Mouse (Mus musculus) ES-E14 (cell line): ENCODE results near the gene Tmem123. TPM values are rescaled to one million over a fixed set of nuclear protein-coding genes. Genes with fewer than 3 reads are reported as not detected.
A peak's percentile ranks its signal among the peaks of the same experiment; 100 is the strongest.

Source experiments
- DNase-seq: peaks from one replicate; pipeline ENCODE4 v3.0.0-alpha.2; 2013; ENCODE audit warnings: low read depth, low spot score
- H3K27ac ChIP-seq: 2 replicates; pipeline ENCODE4 v1.5.1; 2012; ENCODE audit warnings: low read depth, mild to moderate bottlenecking, low read length, moderate library complexity, mixed read lengths; ENCODE audit not compliant: poor library complexity, insufficient read depth, severe bottlenecking
- H3K36me3 ChIP-seq: 2 replicates; pipeline ENCODE4 v1.6.1; 2012; ENCODE audit warnings: mild to moderate bottlenecking, low read length, moderate library complexity, mixed read lengths; ENCODE audit not compliant: control insufficient read depth, poor library complexity, insufficient read depth, severe bottlenecking
- H3K4me1 ChIP-seq, 2 experiments: fragments of 150-350 bp in 1 of 2; sonication (generic) in 1 of 2; 2 replicates each; pipeline ENCODE4 v1.6.1; 2012; ENCODE audit warnings: low read length in 2 of 2, mild to moderate bottlenecking in 1 of 2, mixed read lengths in 1 of 2; ENCODE audit not compliant: control insufficient read depth in 2 of 2, insufficient read depth in 2 of 2, poor library complexity in 1 of 2
- H3K4me3 ChIP-seq, 2 experiments: fragments of 150-350 bp in 1 of 2; sonication (generic) in 1 of 2; 2 replicates each; pipeline ENCODE4 v1.5.1; 2012; ENCODE audit warnings: low read length in 2 of 2, low read depth in 1 of 2, mild to moderate bottlenecking in 1 of 2, mixed read lengths in 1 of 2; ENCODE audit not compliant: insufficient read depth in 1 of 2, poor library complexity in 1 of 2, severe bottlenecking in 1 of 2
- H3K9ac ChIP-seq: 2 replicates; pipeline ENCODE4 v1.6.1; 2012; ENCODE audit warnings: low read depth, mild to moderate bottlenecking, low read length, mixed read lengths; ENCODE audit not compliant: poor library complexity, insufficient read depth, severe bottlenecking
- H3K9me3 ChIP-seq: fragments of 150-350 bp; sonication (generic); 2 replicates; pipeline ENCODE4 v1.6.1; 2012; ENCODE audit warnings: low read depth, mild to moderate bottlenecking, low read length; ENCODE audit not compliant: control insufficient read depth, insufficient read depth
- CHD2 ChIP-seq: IDR thresholded peaks from 2 replicates; pipeline ENCODE4 v1.6.1; 2014; ENCODE audit warnings: mild to moderate bottlenecking, low read depth, low read length, inconsistent platforms
- HCFC1 ChIP-seq: IDR thresholded peaks from 2 replicates; pipeline ENCODE4 v1.6.1; 2012; ENCODE audit warnings: low read length, inconsistent platforms, borderline replicate concordance; ENCODE audit not compliant: insufficient read depth
- MAFK ChIP-seq: IDR thresholded peaks from 2 replicates; pipeline ENCODE4 v1.6.1; 2014; ENCODE audit warnings: mild to moderate bottlenecking, low read depth, low read length, inconsistent platforms; ENCODE audit not compliant: insufficient read depth
- ZC3H11A ChIP-seq: IDR thresholded peaks from 2 replicates; pipeline ENCODE4 v1.6.1; 2012; ENCODE audit warnings: low read depth, mild to moderate bottlenecking, inconsistent platforms, low read length, borderline replicate concordance
- ZNF384 ChIP-seq: IDR thresholded peaks from 2 replicates; pipeline ENCODE4 v1.6.1; 2012; ENCODE audit warnings: low read depth, low read length, inconsistent platforms
- in situ Hi-C, 2 experiments: fragments of 600-800 bp; cut with MboI; formaldehyde crosslinking; loops; one replicate each; pipeline ENCODE4 v1.15.1; 2025; ENCODE audit warnings: low sequenced_read_pairs in 2 of 2, inconsistent platforms in 1 of 2; ENCODE audit not compliant: unreplicated experiment in 2 of 2
- total RNA-seq: library from RNA; depleted of rRNA; stranded (reverse); fragments of 300-350 nt; gene quantifications from 2 replicates; pipeline ENCODE4 v1.2.3, GENCODE M21; 2012

Gene Tmem123
- total RNA-seq, 1 experiment: 27.5 TPM

- no peak overlapping the region for H3K4me3 ChIP-seq
- no peak for DNase-seq
- H3K4me1 ChIP-seq: peaks cover 0 to 3% of the 10 kb centered on the region in 2 experiments; a peak in 2 of 4 replicates
- no peak overlapping the region for H3K27ac ChIP-seq
- H3K9me3 ChIP-seq: no peaks in the 10 kb centered on the region
- TF ChIP-seq ZC3H11A: no peak
- peaks cover 17% of the 10 kb centered on the region for H3K36me3 ChIP-seq
- H3K9ac ChIP-seq: no peak overlapping the region
- in situ Hi-C loops: no loop called here
Observed at GRCm38 (mm10) chr9:7797542-7797941, 33.7 kb downstream of the Tmem123 start.

GRCm38 (mm10) chr9:7798555-7798954, 34.7 kb downstream of the Tmem123 start:
- no peak for TF ChIP-seq ZC3H11A
- no peak for TF ChIP-seq MAFK
- Histone ChIP-seq H3K9ac (peak overlapping the region; percentile 8), H3K4me1 (peaks cover 0 to 3% of the 10 kb centered on the region in 2 experiments; a peak in 2 of 4 replicates), H3K4me3 (peak overlapping the region; percentile 1 to 29; a peak in 3 of 4 replicates), H3K27ac (peak overlapping the region; percentile 87), H3K9me3 (no peaks in the 10 kb centered on the region), H3K36me3 (peaks cover 17% of the 10 kb centered on the region)
- no peak for DNase-seq
- in situ Hi-C loops: no loop called here

- in situ Hi-C loops: no loop called here
- Histone ChIP-seq H3K27ac (peak overlapping the region; percentile 93; the same call in 1 of the 2 replicates), H3K9me3 (no peaks in the 10 kb centered on the region), H3K4me3 (peak overlapping the region; percentile 53 to 59), H3K4me1 (peaks cover 0 to 3% of the 10 kb centered on the region in 2 experiments; a peak in 1 of 4 replicates), H3K36me3 (no peaks in the 10 kb centered on the region), H3K9ac (peak overlapping the region; percentile 78)
- TF ChIP-seq HCFC1 (no peak), MAFK (no peak), ZNF384 (no peak)
- peak; percentile 50 for DNase-seq
Observed at GRCm38 (mm10) chr9:7805101-7805506, 41.3 kb downstream of the Tmem123 start.

- H3K27ac ChIP-seq: no peak overlapping the region
- TF ChIP-seq ZC3H11A (no peak), HCFC1 (no peak), MAFK (no peak)
- H3K9ac ChIP-seq: no peak overlapping the region
- H3K36me3 ChIP-seq: peaks cover 10% of the 10 kb centered on the region
- H3K4me3 ChIP-seq: no peak overlapping the region
- in situ Hi-C loops: no loop called here
- H3K4me1 ChIP-seq: peaks cover 2 to 4% of the 10 kb centered on the region in 2 experiments; a peak in 1 of 4 replicates
- no peaks in the 10 kb centered on the region for H3K9me3 ChIP-seq
- no peak for DNase-seq
Observed at GRCm38 (mm10) chr9:7822758-7823157, 58.9 kb downstream of the Tmem123 start.

GRCm38 (mm10) chr9:7824916-7825315, 61.1 kb downstream of the Tmem123 start:
- Histone ChIP-seq H3K9ac (no peak overlapping the region), H3K4me3 (no peak overlapping the region), H3K4me1 (peaks cover 2 to 6% of the 10 kb centered on the region in 2 experiments; a peak in 1 of 4 replicates), H3K27ac (no peak overlapping the region), H3K36me3 (peaks cover 5% of the 10 kb centered on the region; the same call in 1 of the 2 replicates), H3K9me3 (no peaks in the 10 kb centered on the region)
- TF ChIP-seq MAFK (no peak), ZNF384 (no peak), CHD2 (no peak), HCFC1 (no peak), ZC3H11A (no peak)
- DNase-seq: no peak
- in situ Hi-C loops: no loop called here
